Mouse (Mus musculus): ENCODE measurements around the gene Abhd17a. TPM values are rescaled to one million over a fixed set of nuclear protein-coding genes. Genes with fewer than 3 reads are reported as not detected.

The Abhd17a gene
- polyA plus RNA-seq, 1 experiment: 42.1 TPM

DNA sequence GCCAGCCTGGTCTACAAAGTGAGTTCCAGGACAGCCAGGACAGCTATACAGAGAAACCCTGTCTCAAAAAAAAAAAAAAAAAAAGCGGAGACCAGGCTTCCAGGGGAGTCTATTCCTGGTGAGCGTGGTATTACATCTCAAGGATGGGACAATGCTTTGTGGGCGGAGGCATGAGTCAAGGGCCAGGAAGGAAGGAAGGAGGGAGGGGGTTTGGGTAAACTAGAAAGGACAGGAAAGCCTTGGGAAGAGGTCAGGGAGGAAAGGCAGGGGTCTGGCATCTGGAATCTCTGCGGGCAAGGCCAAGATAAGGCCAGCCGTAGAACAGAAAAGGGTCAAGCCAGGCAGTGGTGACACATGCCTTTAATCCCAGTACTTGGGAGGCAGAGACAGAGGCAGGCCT, 50.6 kb downstream of the Abhd17a start:
- no peak overlapping the region for H3K27ac ChIP-seq (ENCODE audit: insufficient read depth, low read length)
- no peak for TF ChIP-seq POLR2A (IDR thresholded peaks at IDR 0.05; ENCODE audit: low read depth, low read length)
- TF ChIP-seq CTCF (IDR thresholded peaks at IDR 0.05; ENCODE audit: borderline replicate concordance, insufficient read depth, low read length): no peak
- 0 out of 2 replicates have a peak, but pooled peaks cover 3% of the 10 kb centered on the region for H3K4me1 ChIP-seq (ENCODE audit: control insufficient read depth, insufficient read depth, low read length)
- H3K4me3 ChIP-seq (ENCODE audit: insufficient read depth, low read length): no peak overlapping the region

GRCm38 (mm10) chr10:80538710-80539394, 51.3 kb downstream of the Abhd17a start, which contains the start of gene Atp8b3:
TSS of gene Atp8b3 (minus strand) at chr10:80539124.
- 0 out of 2 replicates have a peak, but pooled peaks cover 3% of the 10 kb centered on the region for H3K4me1 ChIP-seq (ENCODE audit: control insufficient read depth, insufficient read depth, low read length)
- H3K27ac ChIP-seq (ENCODE audit: insufficient read depth, low read length): no peak within 1 kb of the TSS
- H3K4me3 ChIP-seq (ENCODE audit: insufficient read depth, low read length): no peak within 1 kb of the TSS
- TF ChIP-seq CTCF (IDR thresholded peaks at IDR 0.05; ENCODE audit: borderline replicate concordance, insufficient read depth, low read length): no peak
- TF ChIP-seq POLR2A (IDR thresholded peaks at IDR 0.05; ENCODE audit: low read depth, low read length): no peak

DNA sequence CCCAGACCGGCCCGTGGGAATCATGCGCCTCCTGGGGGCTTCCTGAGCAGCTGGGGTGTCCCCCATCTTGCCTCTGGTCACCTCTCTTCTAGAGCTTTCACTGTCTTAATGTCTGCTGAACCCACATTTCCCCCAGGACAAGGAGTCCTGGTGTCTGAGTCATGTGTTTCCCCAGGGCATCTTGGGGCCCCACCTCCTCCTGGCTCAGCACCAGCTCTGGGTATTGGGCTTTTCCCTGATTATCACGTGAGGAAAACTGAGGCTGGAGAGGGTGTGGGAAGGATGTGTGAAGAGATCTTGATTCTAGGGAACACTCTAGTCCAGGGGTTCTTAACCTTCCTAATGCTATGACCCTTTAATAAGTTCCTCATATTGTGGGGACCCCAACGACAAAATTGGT, 52.0 kb downstream of the Abhd17a start:
- TF ChIP-seq POLR2A (IDR thresholded peaks at IDR 0.05; ENCODE audit: low read depth, low read length) (no peak), CTCF (IDR thresholded peaks at IDR 0.05; ENCODE audit: borderline replicate concordance, insufficient read depth, low read length) (no peak)
- Histone ChIP-seq H3K4me3 (ENCODE audit: insufficient read depth, low read length) (no peak overlapping the region), H3K27ac (ENCODE audit: insufficient read depth, low read length) (no peak overlapping the region), H3K4me1 (ENCODE audit: control insufficient read depth, insufficient read depth, low read length) (0 out of 2 replicates have a peak, but pooled peaks cover 3% of the 10 kb centered on the region)

GRCm38 (mm10) chr10:80535711-80536110, 54.4 kb downstream of the Abhd17a start:
- Histone ChIP-seq H3K4me3 (ENCODE audit: insufficient read depth, low read length) (no peak overlapping the region), H3K4me1 (ENCODE audit: control insufficient read depth, insufficient read depth, low read length) (0 out of 2 replicates have a peak, but pooled peaks cover 3% of the 10 kb centered on the region), H3K27ac (ENCODE audit: insufficient read depth, low read length) (no peak overlapping the region)
- no peak for TF ChIP-seq POLR2A (IDR thresholded peaks at IDR 0.05; ENCODE audit: low read depth, low read length)
- no peak for TF ChIP-seq CTCF (IDR thresholded peaks at IDR 0.05; ENCODE audit: borderline replicate concordance, insufficient read depth, low read length)

DNA sequence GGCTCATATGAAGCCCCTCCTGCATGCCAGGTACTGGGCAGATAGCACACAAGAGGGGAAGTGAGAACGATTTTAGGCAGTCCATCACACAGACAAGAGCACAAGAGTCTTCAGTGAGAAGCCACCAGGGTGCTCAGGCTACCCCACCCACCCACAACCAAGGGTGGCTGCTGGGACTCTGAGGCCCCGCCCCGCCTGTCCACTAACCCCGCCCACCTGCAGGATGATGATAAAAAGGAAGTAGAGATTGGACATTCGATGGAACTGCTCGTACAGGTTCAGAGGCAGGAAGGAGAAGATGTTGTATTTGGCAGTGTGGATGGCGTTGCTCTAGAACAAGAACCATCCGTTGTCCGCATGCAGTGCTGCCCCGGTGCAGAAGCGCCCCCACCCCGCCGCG, 55.1 kb downstream of the Abhd17a start:
- Histone ChIP-seq H3K27ac (ENCODE audit: insufficient read depth, low read length) (no peak overlapping the region), H3K4me1 (ENCODE audit: control insufficient read depth, insufficient read depth, low read length) (0 out of 2 replicates have a peak, but pooled peaks cover 3% of the 10 kb centered on the region), H3K4me3 (ENCODE audit: insufficient read depth, low read length) (no peak overlapping the region)
- no peak for TF ChIP-seq POLR2A (IDR thresholded peaks at IDR 0.05; ENCODE audit: low read depth, low read length)
- no peak for TF ChIP-seq CTCF (IDR thresholded peaks at IDR 0.05; ENCODE audit: borderline replicate concordance, insufficient read depth, low read length)

DNA sequence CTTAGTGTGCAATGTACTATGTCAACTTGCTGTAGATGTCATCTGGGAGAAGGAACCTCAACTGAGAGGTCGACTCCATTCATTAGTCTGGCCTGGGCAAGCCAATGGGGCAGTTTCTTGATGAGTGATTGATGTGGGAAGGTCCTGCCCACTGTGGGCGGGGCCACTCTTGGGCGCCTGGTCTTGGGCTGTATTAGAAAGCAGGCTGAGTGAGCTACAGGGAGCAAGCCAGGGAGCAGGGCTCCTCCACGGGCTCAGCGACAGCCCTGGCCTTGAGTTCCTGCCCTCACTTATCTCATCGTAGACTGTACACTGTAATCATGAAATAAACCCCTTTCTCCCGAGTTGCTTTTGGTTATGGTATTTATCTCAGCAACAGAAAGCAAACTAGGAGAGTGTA, 56.4 kb downstream of the Abhd17a start:
- Histone ChIP-seq H3K4me1 (ENCODE audit: control insufficient read depth, insufficient read depth, low read length) (0 out of 2 replicates have a peak, but pooled peaks cover 3% of the 10 kb centered on the region), H3K4me3 (ENCODE audit: insufficient read depth, low read length) (no peak overlapping the region), H3K27ac (ENCODE audit: insufficient read depth, low read length) (no peak overlapping the region)
- TF ChIP-seq CTCF (IDR thresholded peaks at IDR 0.05; ENCODE audit: borderline replicate concordance, insufficient read depth, low read length) (no peak), POLR2A (IDR thresholded peaks at IDR 0.05; ENCODE audit: low read depth, low read length) (no peak)

Other genes with a start within 250 kb of the Abhd17a start
- 22.9 and 30.1 TPM in 2 replicates for gene Adamtsl5, start 241.9 kb downstream of the Abhd17a start, polyA plus RNA-seq (2011; ENCODE audit: insufficient read length, low read depth, missing spikeins)
- not detected in 2 replicates for gene Plk5, start 233.9 kb downstream of the Abhd17a start, polyA plus RNA-seq (2011; ENCODE audit: insufficient read length, low read depth, missing spikeins)
- gene Mex3d, start 202.7 kb downstream of the Abhd17a start, polyA plus RNA-seq (2011; ENCODE audit: insufficient read length, low read depth, missing spikeins): 39.1 and 40.4 TPM in 2 replicates
- gene Mbd3, start 190.8 kb downstream of the Abhd17a start, polyA plus RNA-seq (2011; ENCODE audit: insufficient read length, low read depth, missing spikeins): 83.3 and 99.1 TPM in 2 replicates
- gene Uqcr11, start 183.5 kb downstream of the Abhd17a start, polyA plus RNA-seq (2011; ENCODE audit: insufficient read length, low read depth, missing spikeins): 182 and 231 TPM in 2 replicates
- 64.8 and 72.9 TPM in 2 replicates for gene Tcf3, start 156.7 kb downstream of the Abhd17a start, polyA plus RNA-seq (2011; ENCODE audit: insufficient read length, low read depth, missing spikeins)
- not detected in 2 replicates for gene Onecut3, start 95.5 kb downstream of the Abhd17a start, polyA plus RNA-seq (2011; ENCODE audit: insufficient read length, low read depth, missing spikeins)
- gene Atp8b3, start 51.2 kb downstream of the Abhd17a start, polyA plus RNA-seq (2011; ENCODE audit: insufficient read length, low read depth, missing spikeins): not detected in 2 replicates
- 19.4 and 21.9 TPM in 2 replicates for gene Rexo1, start 28.8 kb downstream of the Abhd17a start, polyA plus RNA-seq (2011; ENCODE audit: insufficient read length, low read depth, missing spikeins)
- gene Klf16, start 13.0 kb downstream of the Abhd17a start, polyA plus RNA-seq (2011; ENCODE audit: insufficient read length, low read depth, missing spikeins): 15.5 and 15.9 TPM in 2 replicates
- gene Scamp4, start 12.5 kb upstream of the Abhd17a start, polyA plus RNA-seq (2011; ENCODE audit: insufficient read length, low read depth, missing spikeins): 57.3 and 62.2 TPM in 2 replicates
- gene Adat3, start 12.5 kb upstream of the Abhd17a start, polyA plus RNA-seq (2011; ENCODE audit: insufficient read length, low read depth, missing spikeins): 1.4 and 2.9 TPM in 2 replicates
- gene Gm49322, start 15.7 kb upstream of the Abhd17a start, polyA plus RNA-seq (2011; ENCODE audit: insufficient read length, low read depth, missing spikeins): 0.63 and 0.91 TPM in 2 replicates
- 92.4 and 105 TPM in 2 replicates for gene Csnk1g2, start 32.5 kb upstream of the Abhd17a start, polyA plus RNA-seq (2011; ENCODE audit: insufficient read length, low read depth, missing spikeins)
- gene Btbd2, start 66.7 kb upstream of the Abhd17a start, polyA plus RNA-seq (2011; ENCODE audit: insufficient read length, low read depth, missing spikeins): 21.2 and 22.1 TPM in 2 replicates
- gene Mknk2, start 87.8 kb upstream of the Abhd17a start, polyA plus RNA-seq (2011; ENCODE audit: insufficient read length, low read depth, missing spikeins): 32.8 and 39.8 TPM in 2 replicates
- 40.9 and 56.0 TPM in 2 replicates for gene Mob3a, start 111.6 kb upstream of the Abhd17a start, polyA plus RNA-seq (2011; ENCODE audit: insufficient read length, low read depth, missing spikeins)
- gene Izumo4, start 111.8 kb upstream of the Abhd17a start, polyA plus RNA-seq (2011; ENCODE audit: insufficient read length, low read depth, missing spikeins): 24.6 and 38.5 TPM in 2 replicates
- 116 and 155 TPM in 2 replicates for gene Ap3d1, start 151.9 kb upstream of the Abhd17a start, polyA plus RNA-seq (2011; ENCODE audit: insufficient read length, low read depth, missing spikeins)
- gene Dot1l, start 164.9 kb upstream of the Abhd17a start, polyA plus RNA-seq (2011; ENCODE audit: insufficient read length, low read depth, missing spikeins): 22.3 and 22.4 TPM in 2 replicates
- gene Sf3a2, start 207.9 kb upstream of the Abhd17a start, polyA plus RNA-seq (2011; ENCODE audit: insufficient read length, low read depth, missing spikeins): 48.0 and 49.3 TPM in 2 replicates
- gene Plekhj1, start 208.3 kb upstream of the Abhd17a start, polyA plus RNA-seq (2011; ENCODE audit: insufficient read length, low read depth, missing spikeins): 59.1 and 59.9 TPM in 2 replicates
- not detected in 2 replicates for gene Amh, start 214.9 kb upstream of the Abhd17a start, polyA plus RNA-seq (2011; ENCODE audit: insufficient read length, low read depth, missing spikeins)
- 0.70 TPM in 1 of 2 replicates, not detected in the other for gene Jsrp1, start 223.2 kb upstream of the Abhd17a start, polyA plus RNA-seq (2011; ENCODE audit: insufficient read length, low read depth, missing spikeins)
- gene Oaz1, start 236.3 kb upstream of the Abhd17a start, polyA plus RNA-seq (2011; ENCODE audit: insufficient read length, low read depth, missing spikeins): 331 and 347 TPM in 2 replicates